In the genomic region with DNA sequence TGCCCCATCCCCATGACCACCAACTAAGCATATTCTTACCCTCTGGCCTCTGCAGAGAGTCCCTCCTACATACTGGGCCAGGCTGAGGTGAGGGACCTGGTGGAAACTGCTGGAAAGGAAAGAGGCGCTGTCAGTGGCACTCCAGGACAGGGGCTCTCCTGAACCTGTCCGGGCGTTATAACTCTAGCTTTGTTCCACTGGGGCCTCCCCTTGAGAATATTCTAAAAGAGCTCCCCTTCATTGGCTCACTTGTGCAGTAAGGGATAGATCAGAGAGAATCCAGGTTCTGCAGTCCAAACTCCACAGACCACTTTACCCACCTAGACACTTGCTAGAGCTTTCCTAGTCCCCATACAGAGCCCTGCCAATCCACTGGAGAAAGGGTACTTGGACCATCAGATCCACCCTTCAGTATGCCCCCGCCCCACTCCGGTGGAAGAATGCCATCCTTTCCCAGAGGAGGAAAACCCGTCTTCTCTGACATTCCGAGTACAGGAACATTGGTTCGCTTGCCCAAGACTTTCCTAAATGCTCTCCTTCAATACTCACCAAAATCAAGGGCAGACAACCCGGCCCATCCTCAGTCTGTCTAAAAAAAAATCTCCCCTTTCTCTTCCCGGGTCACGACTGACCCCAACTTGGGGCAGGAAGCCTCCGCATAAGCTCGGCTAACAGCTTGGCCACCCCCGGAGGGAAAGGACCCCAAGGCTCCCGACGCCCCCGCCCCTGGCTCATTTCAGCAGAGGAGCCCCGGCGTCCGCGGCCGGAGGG, we compare ENCODE assay signal across 9 mouse cellular contexts. TPM values are rescaled to one million over a fixed set of nuclear protein-coding genes. Genes with fewer than 3 reads are reported as not detected.
A peak's percentile ranks its signal among the peaks of the same experiment; 100 is the strongest.
DNase-seq lines count a peak whose midpoint lies in the region; ATAC-seq and TF ChIP-seq lines count a peak whose summit lies in the region.
"Had no signal": no experiment of that assay in that cellular context is flagged by ENCODE, and none has a peak within 500 bp of the region (broad histone marks: within the 10 kb centered on the region; RNA-seq: fewer than 3 reads in every experiment).

No protein-coding gene starts in this region.

- H3K27me3 ChIP-seq in testis, adult 2 months (ENCODE audit: control insufficient read depth, insufficient read depth, low read length), result no peaks in the 10 kb centered on the region
- H3K27me3 ChIP-seq in intestine, embryonic 16.5 days (replicated peaks; ENCODE audit: control insufficient read depth, insufficient read depth, low read length), result no peaks in the 10 kb centered on the region
- peaks cover 28% of the 10 kb centered on the region for H3K27me3 ChIP-seq in neural tube, embryonic 15.5 days (replicated peaks)

- no peaks in the 10 kb centered on the region for H3K36me3 ChIP-seq in testis, adult 2 months (ENCODE audit: control insufficient read depth, insufficient read depth, low read length)
- H3K36me3 ChIP-seq in intestine, embryonic 16.5 days (ENCODE audit: control insufficient read depth, insufficient read depth, low read length), result no peaks in the 10 kb centered on the region
- no peaks in the 10 kb centered on the region for H3K36me3 ChIP-seq in neural tube, embryonic 15.5 days

- no peak for TF ChIP-seq POLR2A in testis, adult 2 months (IDR thresholded peaks at IDR 0.05; ENCODE audit: control insufficient read depth, low read depth, low read length)

- no peak for DNase-seq in frontal cortex, postnatal 25 days (ENCODE audit: low spot score in 2 of 2)
- no peak for DNase-seq in testis, postnatal 14 days (ENCODE audit: low spot score)
- no peak for DNase-seq in gastrocnemius, postnatal 25 days
- no peak for DNase-seq in thymus, postnatal 4 days

- peak overlapping the region; percentile 74 for H3K4me3 ChIP-seq in testis, adult 2 months (ENCODE audit: control insufficient read depth, low read depth, low read length)
- peak overlapping the region; percentile 65 for H3K4me3 ChIP-seq in intestine, embryonic 16.5 days (ENCODE audit: low read length)
- H3K4me3 ChIP-seq in neural tube, embryonic 15.5 days (replicated peaks), result peak overlapping the region; percentile 55

- H3K9me3 ChIP-seq in intestine, embryonic 16.5 days (ENCODE audit: control insufficient read depth, low read length), result no peaks in the 10 kb centered on the region
- H3K9me3 ChIP-seq in neural tube, embryonic 15.5 days (replicated peaks), result no peaks in the 10 kb centered on the region

- H3K4me1 ChIP-seq in testis, adult 2 months (ENCODE audit: control insufficient read depth, insufficient read depth, low read length), result peaks cover 13% of the 10 kb centered on the region
- H3K4me1 ChIP-seq in intestine, embryonic 16.5 days (ENCODE audit: control insufficient read depth, insufficient read depth, low read length), result peaks cover 23% of the 10 kb centered on the region
- H3K4me1 ChIP-seq in neural tube, embryonic 15.5 days, result peaks cover 26% of the 10 kb centered on the region

- H3K4me2 ChIP-seq in intestine, embryonic 16.5 days (ENCODE audit: low read depth, low read length), result peak overlapping the region; percentile 98
- peak overlapping the region; percentile 97 for H3K4me2 ChIP-seq in neural tube, embryonic 15.5 days

- H3K9ac ChIP-seq in intestine, embryonic 16.5 days (ENCODE audit: low read depth, low read length), result peak overlapping the region; percentile 76
- H3K9ac ChIP-seq in neural tube, embryonic 15.5 days (replicated peaks), result peak overlapping the region; percentile 60

- TF ChIP-seq CTCF in testis, adult 2 months (IDR thresholded peaks at IDR 0.05; ENCODE audit: control insufficient read depth, insufficient read depth, insufficient replicate concordance, low read depth, low read length), result no peak

- ATAC-seq in frontal cortex, adult (ENCODE audit: low TSS enrichment), result 0 out of 2 replicates have a peak, but pooled peaks have one; percentile 12
- no peak; the same call in 1 of the 2 replicates for ATAC-seq in intestine, embryonic 16.5 days
- ATAC-seq in neural tube, embryonic 15.5 days (ENCODE audit: low FRiP score), result no peak

- 15% methylated on average over 22 of the region's 22 CpGs for WGBS in intestine, embryonic 16.5 days
- WGBS in neural tube, embryonic 15.5 days, result 9% methylated on average over 22 of the region's 22 CpGs

- peak overlapping the region; percentile 7; the same call in 1 of the 2 replicates for H3K27ac ChIP-seq in testis, adult 2 months (ENCODE audit: control insufficient read depth, insufficient read depth, low read depth, low read length)
- H3K27ac ChIP-seq in intestine, embryonic 16.5 days (ENCODE audit: low read length), result peak overlapping the region; percentile 19; the same call in 1 of the 2 replicates
- peak overlapping the region; percentile 37; the same call in 1 of the 2 replicates for H3K27ac ChIP-seq in neural tube, embryonic 15.5 days (replicated peaks)

RNA-seq across cellular contexts. Expression of a gene that starts 0.7 kb away (rescaled TPM):
- 2.6 and 3.9 TPM in 2 replicates for polyA plus RNA-seq in testis, adult 2 months (2012; rRNA removed)
- polyA plus RNA-seq in intestine, embryonic 16.5 days (2015; fragmentation: Nextera tagmentation; extraction: Ambion mirVana), result 13.6 and 14.7 TPM in 2 replicates
- 7.8 and 11.9 TPM in 2 replicates for polyA plus RNA-seq in neural tube, embryonic 15.5 days (2015; fragmentation: Nextera tagmentation; extraction: Ambion mirVana)
- total RNA-seq in gastrocnemius, postnatal 25 days (2021), result 1 to 10 TPM; 9.3 to 9.8 TPM

RNA-seq across cellular contexts. Expression of a gene that starts 13.7 kb away (rescaled TPM):
- polyA plus RNA-seq in testis, adult 2 months (2012; rRNA removed), result 0.08 and 0.10 TPM in 2 replicates
- polyA plus RNA-seq in intestine, embryonic 16.5 days (2015; fragmentation: Nextera tagmentation; extraction: Ambion mirVana), result 0.13 TPM in 1 of 2 replicates, not detected in the other
- 0.09 TPM in 1 of 2 replicates, not detected in the other for polyA plus RNA-seq in neural tube, embryonic 15.5 days (2015; fragmentation: Nextera tagmentation; extraction: Ambion mirVana)
- not detected for total RNA-seq in gastrocnemius, postnatal 25 days (2021)
- total RNA-seq: heart, adult 18-20 months had no signal

RNA-seq across cellular contexts. Expression of a gene that starts 22.6 kb away (rescaled TPM):
- 12.1 and 14.3 TPM in 2 replicates for polyA plus RNA-seq in testis, adult 2 months (2012; rRNA removed)
- polyA plus RNA-seq in intestine, embryonic 16.5 days (2015; fragmentation: Nextera tagmentation; extraction: Ambion mirVana), result 74.2 and 77.6 TPM in 2 replicates
- 59.5 and 62.7 TPM in 2 replicates for polyA plus RNA-seq in neural tube, embryonic 15.5 days (2015; fragmentation: Nextera tagmentation; extraction: Ambion mirVana)
- total RNA-seq in gastrocnemius, postnatal 25 days (2021), result 10 to 100 TPM; 12.1 to 14.1 TPM

RNA-seq across cellular contexts. Expression of a gene that starts 24.9 kb away (rescaled TPM):
- 0.17 and 0.23 TPM in 2 replicates for polyA plus RNA-seq in testis, adult 2 months (2012; rRNA removed)
- polyA plus RNA-seq in intestine, embryonic 16.5 days (2015; fragmentation: Nextera tagmentation; extraction: Ambion mirVana), result 9.5 and 10.3 TPM in 2 replicates
- polyA plus RNA-seq in neural tube, embryonic 15.5 days (2015; fragmentation: Nextera tagmentation; extraction: Ambion mirVana), result 1.1 and 11.0 TPM in 2 replicates
- total RNA-seq in gastrocnemius, postnatal 25 days (2021), result 1 to 10 TPM in 1 of 2 experiments, under 1 TPM in 1; 0.41 to 1.2 TPM

RNA-seq across cellular contexts. Expression of a gene that starts 39.5 kb away (rescaled TPM):
- polyA plus RNA-seq in testis, adult 2 months (2012; rRNA removed), result 41.4 and 45.3 TPM in 2 replicates
- polyA plus RNA-seq in intestine, embryonic 16.5 days (2015; fragmentation: Nextera tagmentation; extraction: Ambion mirVana), result 18.0 and 21.1 TPM in 2 replicates
- polyA plus RNA-seq in neural tube, embryonic 15.5 days (2015; fragmentation: Nextera tagmentation; extraction: Ambion mirVana), result 2.8 and 6.3 TPM in 2 replicates
- total RNA-seq in gastrocnemius, postnatal 25 days (2021), result 1 to 10 TPM in 1 of 2 experiments, under 1 TPM in 1; 0.51 to 1.4 TPM
